36 mouse cellular contexts compared by ENCODE assay signal in the genomic region with DNA sequence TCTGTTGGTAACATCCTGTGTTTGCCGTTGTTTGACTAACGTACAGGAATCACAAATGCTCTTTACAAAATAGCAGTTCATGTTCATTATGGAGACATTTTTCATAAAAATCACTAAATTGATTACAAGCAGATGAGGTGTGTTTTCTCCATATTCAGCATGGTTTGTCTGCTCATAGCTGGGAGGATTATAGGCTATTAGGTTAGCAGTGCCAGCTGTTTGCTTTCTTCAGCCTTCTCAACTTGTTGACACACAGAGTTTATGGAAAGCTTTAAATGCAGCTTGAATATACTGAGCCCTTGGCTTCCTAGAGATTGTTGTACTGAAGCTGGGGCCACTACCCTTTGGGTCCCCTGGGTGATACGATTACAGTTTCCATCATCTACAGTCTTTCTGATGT.
"Had no signal": no experiment of that assay in that cellular context is flagged by ENCODE, and none has a peak within 500 bp of the region (broad histone marks: within the 10 kb centered on the region; RNA-seq: fewer than 3 reads in every experiment).

No protein-coding gene starts in this region.

- DNase-seq: heart, adult 18-20 months; heart, adult 2 months; heart, postnatal 10 days; heart, postnatal 14 days; heart, postnatal 36 days; heart, postnatal 4 days; kidney, adult 11 months; kidney, adult 18-20 months; kidney, adult 2 months; kidney, adult 8-10 months; kidney, adult 9 months; kidney, postnatal 10 days; kidney, postnatal 14 days; kidney, postnatal 25 days; kidney, postnatal 36 days; kidney, postnatal 4 days; layer of hippocampus, adult 9-11 months had no signal

- ATAC-seq: hindbrain, embryonic 16.5 days; hindbrain, postnatal 0 days; inflammation-experienced regulatory T-cells, adult 6 months; intestine, embryonic 15.5 days; intestine, embryonic 16.5 days; intestine, postnatal 0 days had no signal

- H3K36me3 ChIP-seq: heart, embryonic 10.5 days; heart, embryonic 12.5 days; heart, embryonic 13.5 days; heart, embryonic 15.5 days; hindbrain, embryonic 10.5 days; hindbrain, embryonic 12.5 days; hindbrain, embryonic 13.5 days; hindbrain, embryonic 15.5 days; intestine, embryonic 15.5 days; kidney, embryonic 15.5 days had no signal

- H3K27me3 ChIP-seq: heart, embryonic 12.5 days; heart, embryonic 13.5 days; heart, embryonic 15.5 days; hindbrain, embryonic 12.5 days; hindbrain, embryonic 13.5 days; hindbrain, embryonic 15.5 days; intestine, embryonic 15.5 days; kidney, embryonic 15.5 days had no signal

- H3K9ac ChIP-seq: heart, embryonic 12.5 days; heart, embryonic 13.5 days; heart, embryonic 15.5 days; hindbrain, embryonic 12.5 days; hindbrain, embryonic 13.5 days; hindbrain, embryonic 14.5 days; hindbrain, embryonic 15.5 days; intestine, embryonic 15.5 days; kidney, embryonic 15.5 days had no signal

- H3K4me1 ChIP-seq: heart, embryonic 10.5 days; heart, embryonic 13.5 days; heart, embryonic 15.5 days; hindbrain, embryonic 15.5 days; intestine, embryonic 15.5 days; kidney, embryonic 15.5 days had no signal

- H3K4me3 ChIP-seq: heart, adult 2 months; heart, embryonic 10.5 days; heart, embryonic 12.5 days; heart, embryonic 13.5 days; heart, embryonic 15.5 days; hindbrain, embryonic 10.5 days; hindbrain, embryonic 12.5 days; hindbrain, embryonic 13.5 days; hindbrain, embryonic 15.5 days; intestine, embryonic 15.5 days; kidney, embryonic 15.5 days; layer of hippocampus, adult 2 months had no signal

- H3K4me2 ChIP-seq: heart, embryonic 11.5 days; heart, embryonic 12.5 days; heart, embryonic 13.5 days; heart, embryonic 15.5 days; hindbrain, embryonic 12.5 days; hindbrain, embryonic 13.5 days; hindbrain, embryonic 14.5 days; hindbrain, embryonic 15.5 days; intestine, embryonic 15.5 days; kidney, embryonic 15.5 days had no signal

- H3K9me3 ChIP-seq: heart, embryonic 10.5 days; heart, embryonic 12.5 days; heart, embryonic 13.5 days; heart, embryonic 15.5 days; hindbrain, embryonic 10.5 days; hindbrain, embryonic 12.5 days; hindbrain, embryonic 13.5 days; hindbrain, embryonic 15.5 days; intestine, embryonic 15.5 days; kidney, embryonic 15.5 days had no signal

- H3K27ac ChIP-seq: heart, adult 2 months; heart, embryonic 10.5 days; heart, embryonic 13.5 days; heart, embryonic 15.5 days; hindbrain, embryonic 10.5 days; hindbrain, embryonic 12.5 days; hindbrain, embryonic 13.5 days; hindbrain, embryonic 14.5 days; hindbrain, embryonic 15.5 days; hindbrain, postnatal 0 days; intestine, embryonic 15.5 days; kidney, embryonic 15.5 days; kidney, postnatal 0 days; layer of hippocampus, adult 2 months had no signal
